Mouse (Mus musculus) heart, embryonic 11.5 days (tissue): ENCODE measurements around the gene Slc41a2. TPM values are rescaled to one million over a fixed set of nuclear protein-coding genes. Genes with fewer than 3 reads are reported as not detected.
A peak's percentile ranks its signal among the peaks of the same experiment; 100 is the strongest.

ENCODE experiments used
- ATAC-seq: fragments of 200-750 bp; cut with Nextera tagmentation; replicated peaks from 2 replicates; pipeline ENCODE4 v1.8.0; 2017; ENCODE audit warnings: moderate library complexity; ENCODE audit not compliant: insufficient number of reproducible peaks, low FRiP score, low TSS enrichment
- H3K27ac ChIP-seq: fragments of 300-500 bp; sonication (generic); 2 replicates; pipeline ENCODE4 v1.5.1; 2014; ENCODE audit warnings: mild to moderate bottlenecking, low read depth, low read length
- H3K27me3 ChIP-seq: fragments of 300-500 bp; sonication (generic); 2 replicates; pipeline ENCODE4 v1.6.1; 2014; ENCODE audit warnings: mild to moderate bottlenecking, low read length, mixed read lengths; ENCODE audit not compliant: control insufficient read depth, insufficient read depth
- H3K36me3 ChIP-seq: fragments of 300-500 bp; sonication (generic); 2 replicates; pipeline ENCODE4 v1.6.1; 2014; ENCODE audit warnings: mild to moderate bottlenecking, low read length, moderate library complexity, mixed read lengths; ENCODE audit not compliant: control insufficient read depth, insufficient read depth
- H3K4me1 ChIP-seq: fragments of 300-500 bp; sonication (generic); 2 replicates; pipeline ENCODE4 v1.6.1; 2014; ENCODE audit warnings: low read length; ENCODE audit not compliant: control insufficient read depth, insufficient read depth
- H3K4me2 ChIP-seq: fragments of 300-500 bp; sonication (generic); 2 replicates; pipeline ENCODE4 v1.6.1; 2014; ENCODE audit warnings: mild to moderate bottlenecking, moderate library complexity
- H3K4me3 ChIP-seq: fragments of 300-500 bp; sonication (generic); 2 replicates; pipeline ENCODE4 v1.5.1; 2014; ENCODE audit warnings: low read depth, low read length
- H3K9ac ChIP-seq: fragments of 300-500 bp; sonication (generic); 2 replicates; pipeline ENCODE4 v1.6.1; 2014; ENCODE audit warnings: mild to moderate bottlenecking, low read depth, low read length, moderate library complexity
- H3K9me3 ChIP-seq: fragments of 300-500 bp; sonication (generic); replicated peaks from 2 replicates; pipeline ENCODE4 v1.6.1; 2016; ENCODE audit warnings: low read length; ENCODE audit not compliant: control insufficient read depth
- WGBS: fragments of 180-500 bp; shearing (Covaris S2); extraction: QIAGEN DNeasy Blood & Tissue Kit; methylation state at CpG from one replicate; pipeline ENCODE4 v1.1.7; 2014; ENCODE audit not compliant: insufficient replicate concordance; 5-methylcytosine and 5-hydroxymethylcytosine counted together
- polyA plus RNA-seq: library from polyadenylated mRNA; unstranded; fragments of >200 nt; fragmentation: Nextera tagmentation; extraction: Ambion mirVana; gene quantifications from 2 replicates; pipeline ENCODE4 v1.2.1, GENCODE M21; 2014

Slc41a2 gene
- polyA plus RNA-seq, 1 experiment from 2014 or later, result 0.33 TPM

DNA sequence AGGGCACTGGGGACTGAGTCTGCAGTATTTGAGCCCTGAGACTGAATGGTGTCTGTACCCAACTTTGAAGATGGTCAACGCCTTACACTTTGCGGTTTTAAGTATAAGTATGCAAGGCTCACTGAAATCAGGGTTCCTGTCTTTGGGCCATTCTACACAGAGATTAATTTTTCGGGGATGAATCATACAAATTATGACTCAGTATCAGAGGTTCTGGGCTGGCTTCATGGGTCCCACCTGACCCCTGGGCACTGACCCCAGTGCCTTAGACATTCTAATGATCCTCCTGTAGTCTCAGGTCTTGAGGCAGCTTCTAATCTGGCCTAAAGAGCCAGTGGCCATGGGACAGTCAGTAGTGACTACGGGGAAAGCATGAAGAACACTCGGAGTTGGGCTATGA, 148.6 kb downstream of the Slc41a2 start:
- WGBS, result 88% methylated on average over 5 of the region's 5 CpGs
- no peak overlapping the region for H3K27ac ChIP-seq
- H3K9ac ChIP-seq, result no peak overlapping the region
- H3K4me1 ChIP-seq, result peaks cover 12% of the 10 kb centered on the region
- no peak overlapping the region for H3K4me2 ChIP-seq
- ATAC-seq, result no peak
- no peak overlapping the region for H3K4me3 ChIP-seq
- H3K27me3 ChIP-seq, result no peaks in the 10 kb centered on the region
- no peaks in the 10 kb centered on the region for H3K36me3 ChIP-seq
- no peaks in the 10 kb centered on the region for H3K9me3 ChIP-seq

DNA sequence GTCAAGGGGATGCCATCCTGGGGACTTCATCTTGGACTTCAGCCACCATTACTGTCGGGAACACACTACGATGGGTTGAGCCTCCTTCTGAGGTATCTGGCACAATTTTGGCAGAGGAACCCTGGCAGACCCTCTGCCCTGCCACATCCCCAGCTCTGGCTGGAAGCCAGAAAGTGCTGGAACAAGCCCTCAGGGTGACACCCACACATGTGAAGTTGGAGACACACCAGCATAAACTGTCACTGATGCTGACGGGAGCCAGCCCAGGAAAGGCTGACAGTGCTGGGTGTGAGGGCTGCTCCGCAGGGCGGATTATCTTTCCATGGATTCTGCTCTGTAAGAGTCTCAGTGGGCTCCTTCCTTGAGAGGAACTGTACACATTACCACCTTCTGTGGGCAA, 150.7 kb downstream of the Slc41a2 start:
- Histone ChIP-seq H3K36me3 (no peaks in the 10 kb centered on the region), H3K27ac (no peak overlapping the region), H3K27me3 (no peaks in the 10 kb centered on the region), H3K4me3 (no peak overlapping the region), H3K4me2 (no peak overlapping the region), H3K9me3 (no peaks in the 10 kb centered on the region), H3K4me1 (peaks cover 24% of the 10 kb centered on the region), H3K9ac (no peak overlapping the region)
- 48% methylated on average over 5 of the region's 5 CpGs for WGBS
- ATAC-seq, result 0 out of 2 replicates have a peak, but pooled peaks have one; percentile 16

DNA sequence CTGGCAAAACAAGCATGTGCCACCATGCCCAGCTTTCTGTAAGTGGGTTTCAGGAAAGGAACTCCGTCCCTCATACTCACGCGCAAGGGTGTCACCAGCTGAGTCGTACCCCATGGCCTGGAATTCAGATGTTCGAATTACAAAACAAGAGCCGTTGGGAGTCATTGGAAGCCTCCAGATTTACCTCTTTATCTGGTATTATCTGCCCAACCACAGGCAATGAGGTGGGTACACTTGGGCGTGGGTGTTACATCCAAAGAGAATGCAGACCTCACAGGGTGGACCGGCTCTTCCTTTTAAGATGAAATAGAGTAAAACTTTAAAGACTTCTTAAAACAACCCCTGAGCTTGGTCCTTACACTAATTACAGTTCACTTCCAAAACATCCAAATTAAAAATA, 151.5 kb downstream of the Slc41a2 start:
- H3K4me3 ChIP-seq, result no peak overlapping the region
- no peaks in the 10 kb centered on the region for H3K27me3 ChIP-seq
- WGBS, result 83% methylated on average over 8 of the region's 8 CpGs
- no peak overlapping the region for H3K9ac ChIP-seq
- no peak overlapping the region for H3K27ac ChIP-seq
- peaks cover 24% of the 10 kb centered on the region for H3K4me1 ChIP-seq
- H3K9me3 ChIP-seq, result no peaks in the 10 kb centered on the region
- ATAC-seq, result no peak
- H3K36me3 ChIP-seq, result no peaks in the 10 kb centered on the region
- no peak overlapping the region for H3K4me2 ChIP-seq

DNA sequence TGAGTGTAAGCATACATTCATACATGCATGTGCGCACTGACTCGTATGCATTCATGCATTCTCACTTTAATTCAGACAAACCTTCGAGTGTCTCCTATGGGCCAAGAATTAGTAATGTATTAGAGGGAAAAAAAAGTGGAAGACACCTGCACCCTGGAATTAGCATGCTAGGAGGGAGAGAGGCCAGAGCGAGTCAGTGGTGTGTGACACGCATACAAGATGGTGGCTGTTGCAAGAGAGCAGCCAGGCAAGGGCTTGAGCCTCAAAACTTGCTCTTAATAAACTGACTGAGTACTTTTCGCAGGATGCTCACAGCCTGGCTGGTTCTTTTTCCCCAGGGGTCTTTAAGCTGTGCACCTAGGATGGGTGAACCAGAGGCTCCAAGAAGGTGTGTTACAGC, 152.6 kb downstream of the Slc41a2 start:
- 86% methylated on average over 6 of the region's 6 CpGs for WGBS
- H3K9ac ChIP-seq, result no peak overlapping the region
- H3K36me3 ChIP-seq, result no peaks in the 10 kb centered on the region

DNA sequence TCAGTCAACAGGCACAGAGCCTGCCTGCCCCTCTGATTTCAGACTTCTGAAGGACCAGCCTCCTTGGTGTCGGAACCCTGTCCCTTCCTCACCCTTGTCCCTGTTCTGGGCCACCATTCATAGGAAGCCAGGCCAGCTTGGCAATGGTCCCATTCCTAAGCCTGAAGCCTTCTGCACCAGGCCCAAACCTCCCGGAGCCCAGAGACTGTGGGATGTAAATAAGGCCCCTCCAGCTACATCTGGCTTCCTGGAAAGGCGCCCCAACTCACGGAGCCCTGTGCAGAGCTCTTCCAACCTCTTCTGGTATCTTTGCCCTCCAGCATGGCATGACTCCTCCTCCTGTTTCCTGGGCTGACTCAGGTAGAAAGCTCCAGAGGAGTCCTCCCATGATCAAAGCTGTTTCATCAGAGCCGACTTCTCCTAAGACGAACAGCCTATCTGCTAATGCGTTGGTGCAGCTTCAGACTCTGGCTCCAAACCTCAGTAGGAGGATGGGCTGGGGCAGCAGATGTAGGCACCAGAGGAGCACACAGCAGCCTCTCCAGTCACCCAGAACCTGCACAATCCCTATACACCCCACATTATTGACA, 153.1 kb downstream of the Slc41a2 start:
- no peak for ATAC-seq
- H3K27ac ChIP-seq, result no peak overlapping the region
- H3K9ac ChIP-seq, result no peak overlapping the region
- no peak overlapping the region for H3K4me3 ChIP-seq
- no peaks in the 10 kb centered on the region for H3K27me3 ChIP-seq
- peaks cover 24% of the 10 kb centered on the region for H3K4me1 ChIP-seq
- H3K36me3 ChIP-seq, result no peaks in the 10 kb centered on the region
- no peak overlapping the region; the same call in 1 of the 2 replicates for H3K4me2 ChIP-seq
- H3K9me3 ChIP-seq, result no peaks in the 10 kb centered on the region
- WGBS, result 59% methylated on average over 7 of the region's 7 CpGs

More for the DNA sequence above, 152.6 kb downstream of the Slc41a2 start:
- H3K27ac ChIP-seq, result no peak overlapping the region
- no peak overlapping the region for H3K4me2 ChIP-seq
- H3K4me1 ChIP-seq, result peaks cover 24% of the 10 kb centered on the region
- H3K9me3 ChIP-seq, result no peaks in the 10 kb centered on the region
- no peaks in the 10 kb centered on the region for H3K27me3 ChIP-seq
- no peak for ATAC-seq
- H3K4me3 ChIP-seq, result no peak overlapping the region

DNA sequence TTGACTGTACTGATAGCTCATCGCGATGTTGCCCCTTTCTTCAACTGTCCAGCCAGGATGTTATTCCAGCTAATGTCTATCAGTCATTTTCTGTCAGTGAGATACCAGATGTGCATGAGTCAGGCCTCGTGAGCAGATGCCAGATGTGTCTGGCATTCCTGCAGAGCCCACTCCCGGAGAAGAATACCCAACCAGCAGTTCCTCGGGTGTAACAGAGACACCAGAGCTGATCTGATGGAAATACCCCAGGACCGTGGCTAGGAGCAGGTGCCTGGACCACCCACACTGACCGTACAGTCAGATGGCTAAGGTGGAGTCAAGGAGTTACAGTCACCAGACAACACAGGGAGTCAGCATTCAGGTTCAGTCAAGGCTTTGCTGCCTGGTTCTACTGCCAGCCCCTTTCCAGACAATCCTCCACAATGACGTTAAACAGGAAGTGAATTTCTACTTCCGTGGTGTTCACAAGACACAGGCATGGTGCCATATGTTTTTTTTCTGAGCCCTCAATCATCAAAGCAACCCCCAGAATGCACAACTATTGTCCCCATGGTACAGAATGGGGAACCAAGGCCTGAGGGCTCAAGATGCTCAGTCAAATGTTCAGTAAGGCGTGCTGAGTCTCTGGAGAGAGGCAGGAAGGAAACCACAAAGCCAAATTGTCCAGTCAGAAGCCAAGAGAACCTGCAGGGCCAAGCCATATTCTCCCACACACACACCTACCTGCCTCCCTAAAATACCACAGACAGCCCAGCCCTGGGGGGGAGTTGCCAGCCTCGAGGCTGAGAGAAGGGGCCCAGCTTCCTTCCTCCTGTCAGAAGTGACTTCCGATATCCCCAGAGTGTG, 153.8 kb downstream of the Slc41a2 start:
- Histone ChIP-seq H3K4me3 (no peak overlapping the region), H3K4me2 (no peak overlapping the region), H3K27me3 (no peaks in the 10 kb centered on the region), H3K9ac (no peak overlapping the region), H3K36me3 (no peaks in the 10 kb centered on the region), H3K9me3 (no peaks in the 10 kb centered on the region), H3K4me1 (peaks cover 24% of the 10 kb centered on the region), H3K27ac (no peak overlapping the region)
- no peak for ATAC-seq
- 43% methylated on average over 12 of the region's 12 CpGs for WGBS

DNA sequence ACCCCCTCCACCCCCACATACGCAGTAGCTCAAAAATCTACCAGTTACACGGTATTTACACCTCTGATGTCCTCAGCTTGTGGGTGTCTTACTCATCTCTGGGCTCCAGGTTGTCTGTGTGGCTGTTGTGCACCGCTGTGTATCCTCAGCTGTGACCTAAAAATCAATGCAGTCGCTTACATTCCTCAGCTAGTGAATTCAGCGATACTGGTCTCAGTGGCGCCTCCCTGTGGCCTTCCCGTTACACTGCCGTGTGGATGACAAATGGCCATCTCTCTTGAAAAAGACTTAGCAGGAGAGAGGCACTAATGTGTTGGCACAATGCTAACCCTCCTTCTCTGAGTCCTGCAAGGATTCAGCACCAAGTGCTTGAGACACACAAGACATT, 155.1 kb downstream of the Slc41a2 start:
- no peaks in the 10 kb centered on the region for H3K36me3 ChIP-seq

DNA sequence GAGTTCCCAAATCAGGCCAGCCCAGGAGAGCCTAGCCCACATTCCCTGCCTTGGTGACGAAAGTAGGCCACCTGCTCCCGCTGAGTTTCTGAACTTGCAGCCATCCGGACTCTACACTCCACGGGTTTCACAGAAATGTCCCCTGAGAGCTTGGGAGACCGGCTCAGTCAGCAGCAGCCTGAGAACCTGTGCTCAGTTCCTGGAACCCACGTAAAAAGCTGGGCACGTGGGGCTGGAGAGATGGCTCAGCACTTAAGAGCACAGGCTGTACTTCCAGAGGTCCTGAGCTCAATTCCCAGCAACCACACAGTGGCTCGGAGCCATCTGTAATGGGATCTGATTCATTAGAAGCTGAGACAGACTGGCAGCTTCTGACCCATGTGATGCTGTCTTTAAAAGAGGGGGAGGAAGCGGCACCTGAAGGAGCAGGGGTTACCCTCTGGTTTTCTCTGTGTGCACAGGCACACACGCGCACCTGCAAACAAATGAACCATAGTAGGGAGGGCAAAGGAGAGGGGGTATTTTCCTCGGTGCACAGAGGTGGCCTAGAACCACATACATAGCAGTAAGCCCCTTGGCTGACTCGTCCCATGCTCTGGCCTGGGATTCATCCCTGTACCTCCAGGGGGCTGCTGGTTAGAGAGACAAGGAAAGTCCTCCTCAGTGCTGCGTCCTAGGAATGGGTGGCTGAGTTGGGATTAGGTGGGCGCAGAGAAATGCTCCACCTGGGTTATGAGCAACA, 155.7 kb downstream of the Slc41a2 start:
- Histone ChIP-seq H3K4me1 (peaks cover 21% of the 10 kb centered on the region), H3K9ac (no peak overlapping the region), H3K9me3 (no peaks in the 10 kb centered on the region), H3K4me3 (no peak overlapping the region), H3K36me3 (no peaks in the 10 kb centered on the region), H3K27ac (no peak overlapping the region), H3K27me3 (no peaks in the 10 kb centered on the region), H3K4me2 (no peak overlapping the region)
- 73% methylated on average over 15 of the region's 15 CpGs for WGBS
- ATAC-seq, result no peak

More for the DNA sequence above, 155.1 kb downstream of the Slc41a2 start:
- no peak for ATAC-seq
- Histone ChIP-seq H3K9me3 (no peaks in the 10 kb centered on the region), H3K4me1 (peaks cover 24% of the 10 kb centered on the region), H3K27ac (no peak overlapping the region), H3K4me3 (no peak overlapping the region), H3K4me2 (no peak overlapping the region), H3K27me3 (no peaks in the 10 kb centered on the region), H3K9ac (no peak overlapping the region)
- 44% methylated on average over 8 of the region's 8 CpGs for WGBS
